ENCODE assay signal across 10 mouse cellular contexts in the genomic region with DNA sequence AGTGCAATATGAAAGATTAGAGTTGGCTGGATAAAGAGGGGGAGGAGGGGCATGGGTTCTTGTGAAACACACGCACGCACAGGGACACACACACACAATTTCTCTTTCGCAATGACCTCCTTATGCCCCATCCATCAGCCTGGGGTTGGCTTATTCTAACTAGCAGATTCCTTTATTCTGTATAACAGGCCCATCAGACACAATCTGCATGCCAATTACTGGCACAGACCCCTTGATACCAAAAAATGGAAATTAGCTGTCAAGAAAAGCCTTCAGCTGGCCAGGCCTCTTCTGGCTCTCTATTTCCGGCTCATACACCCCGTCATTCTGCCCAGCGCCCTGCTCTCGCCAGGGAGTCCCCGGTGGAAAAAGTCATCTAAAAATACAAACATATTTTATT. TPM values are rescaled to one million over a fixed set of nuclear protein-coding genes. Genes with fewer than 3 reads are reported as not detected.
DNase-seq lines count a peak whose midpoint lies in the region; ATAC-seq lines count a peak whose summit lies in the region.
"Had no signal": no experiment of that assay in that cellular context is flagged by ENCODE, and none has a peak within 500 bp of the region (broad histone marks: within the 10 kb centered on the region; RNA-seq: fewer than 3 reads in every experiment).

No protein-coding gene starts in this region.

- H3K27me3 ChIP-seq in embryonic facial prominence, embryonic 10.5 days (replicated peaks; ENCODE audit: low read depth, poor library complexity, severe bottlenecking) = no peaks in the 10 kb centered on the region
- no peaks in the 10 kb centered on the region for H3K27me3 ChIP-seq in hindbrain, embryonic 15.5 days
- no peaks in the 10 kb centered on the region for H3K27me3 ChIP-seq in midbrain, embryonic 11.5 days (ENCODE audit: control insufficient read depth, insufficient read depth, low read length)
- H3K27me3 ChIP-seq: embryonic facial prominence, embryonic 12.5 days; liver, embryonic 13.5 days had no signal

- no peaks in the 10 kb centered on the region for H3K9me3 ChIP-seq in embryonic facial prominence, embryonic 10.5 days
- H3K9me3 ChIP-seq in hindbrain, embryonic 15.5 days = no peaks in the 10 kb centered on the region
- H3K9me3 ChIP-seq in midbrain, embryonic 11.5 days (ENCODE audit: control insufficient read depth, low read length) = no peaks in the 10 kb centered on the region
- H3K9me3 ChIP-seq: embryonic facial prominence, embryonic 12.5 days; liver, embryonic 13.5 days had no signal

- no peaks in the 10 kb centered on the region for H3K36me3 ChIP-seq in embryonic facial prominence, embryonic 10.5 days (replicated peaks)
- no peaks in the 10 kb centered on the region for H3K36me3 ChIP-seq in hindbrain, embryonic 15.5 days
- H3K36me3 ChIP-seq in midbrain, embryonic 11.5 days (ENCODE audit: control insufficient read depth, insufficient read depth, low read length) = no peaks in the 10 kb centered on the region
- H3K36me3 ChIP-seq: embryonic facial prominence, embryonic 12.5 days; liver, embryonic 13.5 days had no signal

- 0 out of 2 replicates have a peak overlapping the region, but pooled peaks have one; percentile 48 for H3K27ac ChIP-seq in embryonic facial prominence, embryonic 10.5 days (replicated peaks)
- peak overlapping the region; percentile 53 for H3K27ac ChIP-seq in hindbrain, embryonic 15.5 days (replicated peaks)
- H3K27ac ChIP-seq in midbrain, embryonic 11.5 days (ENCODE audit: low read depth, low read length) = peak overlapping the region; percentile 75
- H3K27ac ChIP-seq: liver, embryonic 13.5 days had no signal

- intact Hi-C loops in left cerebral cortex, postnatal 36 days (cut with DNase I) = no loop called here

- 89% methylated on average over 8 of the region's 8 CpGs for WGBS in embryonic facial prominence, embryonic 10.5 days
- 22% methylated on average over 8 of the region's 8 CpGs for WGBS in hindbrain, embryonic 15.5 days
- WGBS in midbrain, embryonic 11.5 days = 54% methylated on average over 8 of the region's 8 CpGs

- DNase-seq in NIH3T3 (ENCODE audit: low read depth) = peak; percentile 16
- no peak for DNase-seq in embryonic facial prominence, embryonic 10.5 days (ENCODE audit: low spot score)
- DNase-seq in midbrain, embryonic 11.5 days (ENCODE audit: low spot score, missing footprints) = peak; percentile 86
- DNase-seq in kidney, postnatal 10 days = no peak
- DNase-seq in left cerebral cortex, postnatal 36 days (ENCODE audit: low spot score in 2 of 2) = no peak
- no peak for DNase-seq in gastrocnemius, postnatal 25 days
- DNase-seq: liver, embryonic 13.5 days had no signal

- no peak overlapping the region for H3K4me3 ChIP-seq in embryonic facial prominence, embryonic 10.5 days
- H3K4me3 ChIP-seq in hindbrain, embryonic 15.5 days = no peak overlapping the region
- H3K4me3 ChIP-seq in midbrain, embryonic 11.5 days (ENCODE audit: low read depth, low read length) = no peak overlapping the region
- H3K4me3 ChIP-seq: embryonic facial prominence, embryonic 12.5 days; liver, embryonic 13.5 days had no signal

- H3K4me1 ChIP-seq in embryonic facial prominence, embryonic 10.5 days = peaks cover 9% of the 10 kb centered on the region; the same call in 1 of the 2 replicates
- H3K4me1 ChIP-seq in hindbrain, embryonic 15.5 days (replicated peaks) = peaks cover 15% of the 10 kb centered on the region
- H3K4me1 ChIP-seq in midbrain, embryonic 11.5 days (ENCODE audit: control insufficient read depth, insufficient read depth, low read length) = peaks cover 12% of the 10 kb centered on the region
- H3K4me1 ChIP-seq: embryonic facial prominence, embryonic 12.5 days; liver, embryonic 13.5 days had no signal

- ATAC-seq in hindbrain, embryonic 15.5 days (ENCODE audit: low FRiP score, low read depth) = peak; percentile 78
- peak; percentile 89 for ATAC-seq in midbrain, embryonic 11.5 days (ENCODE audit: low FRiP score)
- ATAC-seq in CD4-positive, CD25-positive, alpha-beta regulatory T cell, adult 4 months = no peak

- H3K9ac ChIP-seq in hindbrain, embryonic 15.5 days = no peak overlapping the region
- no peak overlapping the region for H3K9ac ChIP-seq in midbrain, embryonic 11.5 days (ENCODE audit: low read length)
- H3K9ac ChIP-seq: embryonic facial prominence, embryonic 12.5 days; liver, embryonic 13.5 days had no signal

- H3K4me2 ChIP-seq in hindbrain, embryonic 15.5 days = peak overlapping the region; percentile 31
- H3K4me2 ChIP-seq in midbrain, embryonic 11.5 days = no peak overlapping the region
- H3K4me2 ChIP-seq: embryonic facial prominence, embryonic 12.5 days; liver, embryonic 13.5 days had no signal

RNA-seq across cellular contexts. Expression of a gene that starts 47.1 kb away (rescaled TPM):
- polyA plus RNA-seq in embryonic facial prominence, embryonic 10.5 days (2016; fragmentation: Nextera tagmentation; extraction: Ambion mirVana) = 1.1 and 1.8 TPM in 2 replicates
- polyA plus RNA-seq in hindbrain, embryonic 15.5 days (2015; fragmentation: Nextera tagmentation; extraction: Ambion mirVana) = 0.75 and 0.84 TPM in 2 replicates
- 0.59 and 1.2 TPM in 2 replicates for polyA plus RNA-seq in midbrain, embryonic 11.5 days (2014; fragmentation: Nextera tagmentation; extraction: Ambion mirVana)
- 1 to 10 TPM in 1 of 2 experiments, under 1 TPM in 1; 0.25 to 1.1 TPM for total RNA-seq in left cerebral cortex, postnatal 36 days (2021)
- 1 to 10 TPM; 1.0 to 2.7 TPM for polyA plus RNA-seq in CD4-positive, CD25-positive, alpha-beta regulatory T cell, adult 4 months (2017; shearing (Covaris generic))
- total RNA-seq in gastrocnemius, postnatal 25 days (2021) = 1 to 10 TPM; 1.3 to 1.7 TPM

Comparison
In these comparisons a context has a peak if more than half of its experiments do, and no peak if none do; other contexts are left out.
1. DNase-seq: peak in NIH3T3 (single experiment) and midbrain, embryonic 11.5 days (single experiment); none in embryonic facial prominence, embryonic 10.5 days (single experiment), kidney, postnatal 10 days (single experiment), left cerebral cortex, postnatal 36 days (0 of 2) and gastrocnemius, postnatal 25 days (single experiment).
2. Peak in every context shown above with its lines, with median percentiles within 50 percentile points of each other: H3K27ac ChIP-seq.